Mouse (Mus musculus) limb, embryonic 14.5 days (tissue): ENCODE measurements around the gene Fam69b. TPM values are rescaled to one million over a fixed set of nuclear protein-coding genes. Genes with fewer than 3 reads are reported as not detected.

ENCODE experiments used
- ATAC-seq: fragments of 200-750 bp; cut with Nextera tagmentation; 2 replicates; pipeline ENCODE4 v1.8.0; 2017; ENCODE audit warnings: low read depth, moderate number of reproducible peaks, moderate TSS enrichment; ENCODE audit not compliant: low FRiP score
- DNase-seq: peaks from one replicate; pipeline ENCODE4 v3.0.0-alpha.2; 2015; ENCODE audit warnings: low spot score
- H3K27ac ChIP-seq: fragments of 300-500 bp; sonication (generic); replicated peaks from 2 replicates; pipeline ENCODE4 v1.5.1; 2014; ENCODE audit warnings: low read depth, mild to moderate bottlenecking, low read length, moderate library complexity, mixed read lengths
- H3K27me3 ChIP-seq: fragments of 300-500 bp; sonication (generic); 2 replicates; pipeline ENCODE4 v1.6.1; 2014; ENCODE audit warnings: low read length, mixed read lengths; ENCODE audit not compliant: control insufficient read depth, insufficient read depth
- H3K36me3 ChIP-seq: fragments of 300-500 bp; sonication (generic); 2 replicates; pipeline ENCODE4 v1.6.1; 2014; ENCODE audit warnings: mild to moderate bottlenecking, low read length, moderate library complexity, mixed read lengths; ENCODE audit not compliant: control insufficient read depth, insufficient read depth
- H3K4me1 ChIP-seq: fragments of 300-500 bp; sonication (generic); 2 replicates; pipeline ENCODE4 v1.6.1; 2014; ENCODE audit warnings: antibody characterized with exemption, low read length, mixed read lengths; ENCODE audit not compliant: control insufficient read depth, insufficient read depth
- H3K4me2 ChIP-seq: fragments of 300-500 bp; sonication (generic); replicated peaks from 2 replicates; pipeline ENCODE4 v1.6.1; 2014; ENCODE audit warnings: low read depth, mild to moderate bottlenecking, low read length, moderate library complexity; ENCODE audit not compliant: severe bottlenecking
- H3K4me3 ChIP-seq: fragments of 300-500 bp; sonication (generic); replicated peaks from 2 replicates; pipeline ENCODE4 v1.5.1; 2014; ENCODE audit warnings: low read length
- H3K9ac ChIP-seq: fragments of 300-500 bp; sonication (generic); 2 replicates; pipeline ENCODE4 v1.6.1; 2014; ENCODE audit warnings: mild to moderate bottlenecking, low read depth, low read length, moderate library complexity; ENCODE audit not compliant: severe bottlenecking
- H3K9me3 ChIP-seq: fragments of 300-500 bp; sonication (generic); 2 replicates; pipeline ENCODE4 v1.6.1; 2016; ENCODE audit warnings: low read length; ENCODE audit not compliant: control insufficient read depth
- POLR2A ChIP-seq: fragments of 200-500 bp; IDR thresholded peaks from 2 replicates; pipeline ENCODE4 v1.8.0; 2012; ENCODE audit warnings: inconsistent platforms, mild to moderate bottlenecking, moderate library complexity, borderline replicate concordance; ENCODE audit not compliant: insufficient read depth, insufficient read length; ENCODE audit errors: extremely low read depth
- WGBS: fragments of 180-500 bp; shearing (Covaris S2); extraction: QIAGEN DNeasy Blood & Tissue Kit; methylation state at CpG from one replicate; pipeline ENCODE4 v1.1.7; 2014; 5-methylcytosine and 5-hydroxymethylcytosine counted together
- polyA plus RNA-seq, 2 experiments: library from polyadenylated mRNA; depleted of rRNA in 1 of 2; stranded (reverse) in 1 of 2; unstranded in 1 of 2; fragments of >200 nt; fragmentation: Nextera tagmentation in 1 of 2; extraction: Ambion mirVana in 1 of 2; gene quantifications; 2 replicates each; pipeline versions ENCODE4 v1.2.1 to v1.2.3; 2012 to 2014

Fam69b gene
- polyA plus RNA-seq, 2 experiments = 42.2 to 47.5 TPM

DNA sequence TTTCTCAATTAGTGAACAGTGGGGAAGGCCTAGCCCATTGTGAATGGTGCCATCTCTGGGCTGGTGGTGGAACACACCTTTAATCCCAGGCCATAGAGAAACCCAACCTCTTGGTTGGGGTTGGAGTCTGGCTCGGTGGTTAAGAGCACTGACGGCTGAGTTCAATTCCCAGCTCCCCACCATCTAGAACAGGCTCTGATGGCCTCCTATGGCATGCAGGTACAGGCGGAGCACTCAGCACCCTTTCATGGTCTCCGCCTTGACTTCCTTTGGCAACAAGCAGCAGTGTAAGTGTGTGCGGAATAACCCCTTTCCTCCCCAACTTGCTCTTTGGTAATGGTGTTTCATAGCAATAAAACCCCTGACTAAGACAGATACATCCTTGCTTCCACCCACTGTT, 10.3 kb downstream of the Fam69b start:
- Histone ChIP-seq H3K4me2 (peak overlapping the region; percentile 44), H3K9ac (peak overlapping the region; percentile 95), H3K9me3 (no peaks in the 10 kb centered on the region), H3K27ac (no peak overlapping the region), H3K4me1 (peaks cover 18% of the 10 kb centered on the region), H3K36me3 (peaks cover 54% of the 10 kb centered on the region), H3K27me3 (no peaks in the 10 kb centered on the region), H3K4me3 (peak overlapping the region; percentile 96)
- no peak for DNase-seq
- TF ChIP-seq POLR2A = no peak
- no peak for ATAC-seq
- WGBS = 70% methylated on average over 5 of the region's 5 CpGs

DNA sequence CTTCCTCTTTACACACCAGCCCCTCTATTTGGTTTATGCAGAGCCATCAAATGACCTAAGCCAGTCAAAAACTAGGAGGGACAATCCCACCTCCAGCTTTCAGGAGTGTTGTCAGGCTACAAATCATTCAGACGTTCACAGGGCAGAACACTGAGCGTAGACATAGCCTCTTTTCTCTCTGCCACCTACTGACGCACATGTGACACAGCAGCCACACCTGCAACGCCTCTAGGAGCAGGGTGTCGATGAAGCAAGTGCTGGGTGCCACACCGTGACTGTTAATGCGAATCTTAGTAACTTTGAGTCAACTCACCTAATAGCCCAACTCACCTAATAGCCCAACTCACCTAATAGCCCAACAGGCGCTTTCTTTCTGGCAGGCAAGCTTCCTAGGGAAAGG, 10.8 kb downstream of the Fam69b start:
- Histone ChIP-seq H3K9me3 (no peaks in the 10 kb centered on the region), H3K27me3 (no peaks in the 10 kb centered on the region), H3K4me3 (peak overlapping the region; percentile 96), H3K36me3 (peaks cover 49% of the 10 kb centered on the region), H3K4me1 (peaks cover 18% of the 10 kb centered on the region), H3K4me2 (peak overlapping the region; percentile 44), H3K9ac (peak overlapping the region; percentile 95), H3K27ac (no peak overlapping the region)
- TF ChIP-seq POLR2A = no peak
- 3% methylated on average over 8 of the region's 8 CpGs for WGBS
- no peak for ATAC-seq
- no peak for DNase-seq

GRCm38 (mm10) chr2:26639838-26640830, 11.9 kb downstream of the Fam69b start:
- no peaks in the 10 kb centered on the region for H3K9me3 ChIP-seq
- peak; percentile 97; the same call in 1 of the 2 replicates for TF ChIP-seq POLR2A
- H3K36me3 ChIP-seq = peaks cover 39% of the 10 kb centered on the region
- peak overlapping the region; percentile 44 for H3K4me2 ChIP-seq
- peaks cover 18% of the 10 kb centered on the region for H3K4me1 ChIP-seq
- H3K27ac ChIP-seq = peak overlapping the region; percentile 83
- peak; percentile 92 for ATAC-seq
- H3K27me3 ChIP-seq = no peaks in the 10 kb centered on the region
- H3K9ac ChIP-seq = peak overlapping the region; percentile 95
- DNase-seq = peak; percentile 97
- peak overlapping the region; percentile 96 for H3K4me3 ChIP-seq
- 3% methylated on average over 49 of the region's 49 CpGs for WGBS

DNA sequence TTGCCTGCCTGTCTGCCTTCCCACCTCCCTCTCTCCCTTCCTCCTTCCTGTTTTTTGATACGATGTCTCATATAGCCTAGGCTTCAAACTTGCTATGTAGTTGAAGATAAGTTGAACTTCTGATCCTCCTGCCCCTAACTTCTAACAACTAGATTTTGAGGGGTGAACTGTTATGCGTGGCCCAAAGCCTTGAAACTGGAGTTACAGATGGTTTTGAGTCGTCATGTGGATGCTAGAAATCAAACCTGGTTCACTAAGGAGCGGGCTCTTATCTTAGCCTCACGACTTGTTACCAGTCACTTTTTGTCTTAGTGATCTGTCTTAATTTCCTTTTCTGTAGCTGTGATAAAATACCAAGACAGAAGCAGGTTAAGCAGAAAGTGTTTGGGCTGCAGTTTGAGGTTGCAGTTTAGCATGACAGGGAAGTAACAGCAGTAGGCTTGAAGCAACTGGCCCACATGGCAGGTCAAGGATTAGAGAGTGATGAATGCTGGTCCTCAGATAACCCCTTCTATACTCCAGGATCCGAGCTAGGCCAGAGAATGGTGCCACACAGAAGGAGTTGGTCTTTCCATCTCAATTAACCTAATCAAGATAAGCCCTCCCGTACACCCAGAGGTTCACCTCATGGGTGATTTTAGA, 12.9 kb downstream of the Fam69b start:
- Histone ChIP-seq H3K4me1 (peaks cover 18% of the 10 kb centered on the region), H3K9ac (0 out of 2 replicates have a peak overlapping the region, but pooled peaks have one; percentile 21), H3K4me3 (no peak overlapping the region), H3K27me3 (no peaks in the 10 kb centered on the region), H3K9me3 (no peaks in the 10 kb centered on the region), H3K36me3 (peaks cover 29% of the 10 kb centered on the region), H3K4me2 (no peak overlapping the region), H3K27ac (peak overlapping the region; percentile 83; the same call in 1 of the 2 replicates)
- DNase-seq = no peak
- ATAC-seq = no peak
- 73% methylated on average over 7 of the region's 7 CpGs for WGBS
- TF ChIP-seq POLR2A = no peak

- Histone ChIP-seq H3K9ac (no peak overlapping the region), H3K9me3 (no peaks in the 10 kb centered on the region), H3K36me3 (0 out of 2 replicates have a peak, but pooled peaks cover 1% of the 10 kb centered on the region), H3K4me1 (peaks cover 6% of the 10 kb centered on the region), H3K4me2 (no peak overlapping the region), H3K4me3 (no peak overlapping the region), H3K27me3 (no peaks in the 10 kb centered on the region), H3K27ac (no peak overlapping the region)
- DNase-seq (peak; percentile 24), ATAC-seq (no peak)
- 68% methylated on average over 2 of the region's 2 CpGs for WGBS
- TF ChIP-seq POLR2A = no peak
Observed at GRCm38 (mm10) chr2:26643942-26644341, 15.7 kb downstream of the Fam69b start.
